Mouse (Mus musculus): ENCODE data around the gene Rapgef2. TPM values are rescaled to one million over a fixed set of nuclear protein-coding genes. Genes with fewer than 3 reads are reported as not detected.

The Rapgef2 gene
- polyA plus RNA-seq (2012; ENCODE audit: low replicate concordance) = 4.4 and 7.1 TPM in 2 replicates

DNA sequence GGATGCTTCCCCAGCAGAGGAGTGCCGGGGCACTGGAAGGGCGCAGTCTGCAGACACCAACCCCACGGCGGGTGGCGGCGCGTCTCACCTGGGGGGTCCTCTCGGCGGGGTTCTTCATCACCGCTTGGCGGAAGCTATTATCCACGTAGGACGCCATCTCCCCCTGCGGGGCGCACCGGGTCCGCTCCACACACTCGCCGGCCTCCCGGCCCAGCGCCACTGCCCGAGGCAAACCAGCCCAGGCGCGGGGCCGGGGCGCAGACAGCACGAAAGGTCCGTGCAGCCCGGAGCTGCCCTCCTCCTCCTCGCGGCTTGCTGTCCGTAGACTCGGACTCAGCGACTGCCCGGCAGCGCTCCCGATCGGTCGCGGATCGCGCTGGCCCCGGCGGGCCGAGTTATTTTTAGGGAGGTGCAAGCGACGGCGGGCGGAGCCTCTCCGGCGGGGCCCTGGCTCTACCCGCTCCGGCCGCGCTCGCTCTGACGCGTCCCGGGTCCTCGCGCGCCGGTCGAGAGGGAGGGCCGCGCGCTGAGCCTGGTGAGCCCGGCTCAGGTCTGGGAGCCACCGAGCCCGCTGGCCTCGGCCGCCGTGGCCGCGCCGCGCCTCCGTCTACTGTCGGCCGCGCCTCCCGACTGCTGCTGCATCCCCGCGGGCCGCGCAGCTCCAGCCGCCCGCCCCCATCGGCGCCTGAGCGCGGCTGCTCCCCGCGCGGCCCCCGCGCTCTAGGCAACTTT lies at the start of gene Rapgef2:
Gene Rapgef2, minus strand, starts transcription at position 142 of the 732 bp plus-strand sequence.

Other genes starting within 250 kb of the Rapgef2 start
- not detected in 2 replicates for gene Gm17359, start 50.1 kb upstream of the Rapgef2 start, polyA plus RNA-seq (2012; ENCODE audit: low replicate concordance)

Data from hematopoietic multipotent progenitor cell, adult 10-12 weeks (in vitro differentiated cells).